Mouse (Mus musculus) stomach, embryonic 15.5 days (tissue): ENCODE measurements at regions not wholly inside any gene's neighbourhood (a gene's known extent, or its start where the extent isn't known, plus 50 kb on each side); places are given as distances from the start of the nearest gene placed in this dataset.

Experiments
- ATAC-seq: fragments of 200-750 bp; cut with Nextera tagmentation; 2 replicates; pipeline ENCODE4 v1.8.0; 2017; ENCODE audit warnings: low read depth, moderate number of reproducible peaks, moderate TSS enrichment; ENCODE audit not compliant: insufficient read depth, low FRiP score
- H3K27ac ChIP-seq: fragments of 300-500 bp; sonication (generic); 2 replicates; pipeline ENCODE4 v1.5.1; 2015; ENCODE audit warnings: mild to moderate bottlenecking, inconsistent platforms
- H3K27me3 ChIP-seq: fragments of 300-500 bp; sonication (generic); replicated peaks from 2 replicates; pipeline ENCODE4 v1.6.1; 2015; ENCODE audit warnings: inconsistent platforms
- H3K36me3 ChIP-seq: fragments of 300-500 bp; sonication (generic); 2 replicates; pipeline ENCODE4 v1.6.1; 2015; ENCODE audit warnings: inconsistent platforms
- H3K4me1 ChIP-seq: fragments of 300-500 bp; sonication (generic); 2 replicates; pipeline ENCODE4 v1.6.1; 2015; ENCODE audit warnings: inconsistent platforms
- H3K4me2 ChIP-seq: fragments of 300-500 bp; sonication (generic); 2 replicates; pipeline ENCODE4 v1.6.1; 2015; ENCODE audit warnings: mild to moderate bottlenecking, inconsistent platforms
- H3K4me3 ChIP-seq: fragments of 300-500 bp; sonication (generic); replicated peaks from 2 replicates; pipeline ENCODE4 v1.5.1; 2015; ENCODE audit warnings: inconsistent platforms
- H3K9ac ChIP-seq: fragments of 300-500 bp; sonication (generic); 2 replicates; pipeline ENCODE4 v1.6.1; 2015; ENCODE audit warnings: inconsistent platforms
- H3K9me3 ChIP-seq: fragments of 300-500 bp; sonication (generic); 2 replicates; pipeline ENCODE4 v1.6.1; 2016; ENCODE audit warnings: inconsistent platforms
- WGBS: fragments of 180-500 bp; shearing (Covaris S2); methylation state at CpG from one replicate; pipeline ENCODE4 v1.1.7; 2015; 5-methylcytosine and 5-hydroxymethylcytosine counted together

- Histone ChIP-seq H3K4me2 (no peak overlapping the region), H3K27me3 (no peaks in the 10 kb centered on the region), H3K36me3 (no peaks in the 10 kb centered on the region), H3K27ac (no peak overlapping the region), H3K9me3 (no peaks in the 10 kb centered on the region), H3K4me3 (no peak overlapping the region), H3K9ac (no peak overlapping the region), H3K4me1 (no peaks in the 10 kb centered on the region)
- no peak for ATAC-seq
- WGBS: 31% methylated on average over 3 of the region's 3 CpGs
Measured at GRCm38 (mm10) chr1:185519811-185520210, 65.2 kb downstream of the Slc30a10 start.

DNA sequence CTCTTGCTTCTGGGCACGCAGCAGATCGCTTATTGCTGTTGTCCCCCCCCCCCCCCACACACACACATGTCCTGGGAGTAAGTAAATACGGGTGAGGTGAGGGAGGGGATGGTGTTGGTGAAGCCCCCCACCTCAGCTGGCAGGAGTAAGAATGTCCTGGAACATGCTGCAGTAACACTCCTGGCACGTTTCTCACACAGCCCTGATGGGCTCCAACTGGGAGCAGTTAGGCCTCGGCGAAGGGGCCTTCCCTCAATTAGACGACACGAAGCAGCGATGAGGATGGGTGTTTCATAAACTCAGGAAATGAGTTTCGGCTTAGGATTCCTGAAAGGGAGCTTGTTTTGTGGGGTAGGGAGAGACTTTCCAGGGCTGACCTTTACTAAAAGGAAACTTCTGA is 69.4 kb downstream of the Slc30a10 start:
- H3K4me2 ChIP-seq: no peak overlapping the region
- no peak overlapping the region for H3K27ac ChIP-seq
- no peak for ATAC-seq
- no peaks in the 10 kb centered on the region for H3K27me3 ChIP-seq
- H3K4me1 ChIP-seq: no peaks in the 10 kb centered on the region
- no peak overlapping the region for H3K9ac ChIP-seq
- H3K9me3 ChIP-seq: no peaks in the 10 kb centered on the region
- no peak overlapping the region for H3K4me3 ChIP-seq
- no peaks in the 10 kb centered on the region for H3K36me3 ChIP-seq
- 64% methylated on average over 10 of the region's 10 CpGs for WGBS

- no peak for ATAC-seq
- WGBS: 96% methylated on average over 5 of the region's 5 CpGs
Measured at GRCm38 (mm10) chr1:185533471-185533870, 78.8 kb downstream of the Slc30a10 start.

DNA sequence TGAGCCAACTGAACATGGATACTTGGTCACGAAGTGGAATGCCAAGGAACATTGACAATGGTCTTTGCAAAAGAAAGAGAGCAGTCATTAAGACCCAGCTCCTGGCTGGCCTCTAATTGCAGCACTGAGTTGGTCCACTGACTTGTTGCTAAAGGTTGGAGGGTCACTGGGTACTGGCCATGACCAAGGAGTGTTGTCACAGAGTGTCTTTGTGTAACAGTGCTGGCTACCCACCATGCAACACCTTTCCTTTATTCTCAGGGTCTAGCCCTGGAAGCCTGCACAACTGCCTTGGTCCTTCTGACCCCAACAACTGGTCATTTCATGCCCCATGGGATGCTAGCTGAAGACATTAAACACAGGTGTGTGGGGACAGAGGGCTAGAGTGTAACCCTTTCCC is 79.5 kb downstream of the Slc30a10 start:
- Histone ChIP-seq H3K4me3 (no peak overlapping the region), H3K27ac (no peak overlapping the region), H3K4me1 (no peaks in the 10 kb centered on the region), H3K9ac (no peak overlapping the region), H3K4me2 (no peak overlapping the region), H3K36me3 (no peaks in the 10 kb centered on the region), H3K9me3 (no peaks in the 10 kb centered on the region), H3K27me3 (no peaks in the 10 kb centered on the region)
- WGBS: 88% methylated on average over 1 of the region's 1 CpGs
- no peak for ATAC-seq

More at GRCm38 (mm10) chr1:185533471-185533870, 78.8 kb downstream of the Slc30a10 start:
- no peaks in the 10 kb centered on the region for H3K27me3 ChIP-seq
- no peak overlapping the region for H3K27ac ChIP-seq
- no peak overlapping the region for H3K4me2 ChIP-seq
- no peak overlapping the region for H3K4me3 ChIP-seq
- H3K9me3 ChIP-seq: no peaks in the 10 kb centered on the region
- H3K4me1 ChIP-seq: no peaks in the 10 kb centered on the region
- no peaks in the 10 kb centered on the region for H3K36me3 ChIP-seq
- H3K9ac ChIP-seq: no peak overlapping the region

DNA sequence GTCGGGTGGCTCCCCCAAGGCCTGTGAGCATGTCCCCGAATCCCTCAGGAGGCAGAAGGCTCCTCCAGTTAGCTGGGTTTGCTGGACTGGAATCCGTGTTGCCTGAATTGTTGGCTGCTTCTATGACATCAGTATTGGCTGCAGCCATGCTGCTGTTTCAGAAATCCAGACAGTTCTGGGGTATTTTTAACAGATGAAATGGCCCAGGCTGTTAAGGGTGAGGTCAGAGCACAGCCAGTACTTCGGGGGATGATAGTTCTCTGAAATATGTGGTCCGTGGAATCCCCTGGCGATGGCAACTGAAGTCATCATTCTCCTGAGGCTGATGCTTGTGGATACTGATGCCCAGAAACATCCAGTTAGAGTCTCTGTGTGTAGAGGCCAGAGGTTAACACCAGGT is 80.7 kb downstream of the Slc30a10 start:
- no peak overlapping the region for H3K4me3 ChIP-seq
- H3K36me3 ChIP-seq: no peaks in the 10 kb centered on the region
- H3K27me3 ChIP-seq: no peaks in the 10 kb centered on the region
- no peaks in the 10 kb centered on the region for H3K9me3 ChIP-seq
- no peak for ATAC-seq
- no peak overlapping the region for H3K9ac ChIP-seq
- H3K27ac ChIP-seq: no peak overlapping the region
- no peaks in the 10 kb centered on the region for H3K4me1 ChIP-seq
- 78% methylated on average over 6 of the region's 6 CpGs for WGBS
- H3K4me2 ChIP-seq: no peak overlapping the region

DNA sequence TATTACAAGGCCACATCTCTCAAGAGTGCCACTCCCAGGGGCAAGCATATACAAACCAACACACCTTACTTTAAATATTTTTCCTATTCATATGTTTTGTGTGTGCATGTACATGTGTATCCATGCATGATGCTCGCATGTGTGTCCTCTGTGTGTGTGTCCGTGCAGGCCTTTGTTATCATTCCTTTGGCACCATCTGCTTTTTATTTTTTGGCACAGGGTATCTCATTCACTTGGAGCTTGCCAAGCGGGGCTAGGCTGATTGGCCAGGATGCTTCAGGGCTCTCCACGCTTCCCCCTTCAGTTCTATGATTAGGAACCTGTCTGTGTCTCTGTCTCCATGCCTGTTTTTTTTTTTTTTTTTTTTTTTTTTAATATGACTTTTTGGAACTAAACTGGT is 82.6 kb downstream of the Slc30a10 start:
- H3K9ac ChIP-seq: no peak overlapping the region
- no peaks in the 10 kb centered on the region for H3K4me1 ChIP-seq
- no peak for ATAC-seq
- no peaks in the 10 kb centered on the region for H3K9me3 ChIP-seq
- H3K27ac ChIP-seq: no peak overlapping the region
- no peaks in the 10 kb centered on the region for H3K27me3 ChIP-seq
- 88% methylated on average over 4 of the region's 4 CpGs for WGBS
- no peaks in the 10 kb centered on the region for H3K36me3 ChIP-seq
- no peak overlapping the region for H3K4me3 ChIP-seq
- no peak overlapping the region for H3K4me2 ChIP-seq

GRCm38 (mm10) chr1:185539458-185539857 is 84.8 kb downstream of the Slc30a10 start:
- Histone ChIP-seq H3K9me3 (no peaks in the 10 kb centered on the region), H3K4me3 (no peak overlapping the region), H3K27ac (no peak overlapping the region), H3K9ac (no peak overlapping the region), H3K4me1 (no peaks in the 10 kb centered on the region), H3K4me2 (no peak overlapping the region), H3K27me3 (no peaks in the 10 kb centered on the region), H3K36me3 (no peaks in the 10 kb centered on the region)
- WGBS: 47% methylated on average over 1 of the region's 1 CpGs
- no peak for ATAC-seq

DNA sequence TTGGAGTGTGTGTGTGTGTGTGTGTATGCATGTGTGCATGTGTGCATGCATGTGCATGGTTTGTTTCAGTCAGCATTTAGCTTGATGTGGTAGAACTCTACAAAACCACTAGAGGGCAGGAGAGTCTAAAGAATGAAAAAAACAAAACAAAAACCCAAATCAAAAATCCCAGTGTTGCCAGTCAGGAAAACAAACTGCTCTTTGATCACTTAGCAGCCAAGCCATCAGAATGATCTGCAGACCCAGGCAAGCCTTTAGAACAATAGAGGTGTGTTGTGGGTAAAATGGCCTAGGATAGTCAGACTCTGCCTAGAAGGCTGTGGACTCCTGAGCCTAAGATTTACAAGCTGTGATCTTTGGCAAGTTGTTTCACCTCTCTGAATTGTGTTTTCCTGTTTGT is 91.7 kb downstream of the Slc30a10 start:
- no peaks in the 10 kb centered on the region for H3K9me3 ChIP-seq
- H3K4me1 ChIP-seq: no peaks in the 10 kb centered on the region
- H3K27me3 ChIP-seq: no peaks in the 10 kb centered on the region
- no peak for ATAC-seq
- H3K9ac ChIP-seq: no peak overlapping the region
- no peaks in the 10 kb centered on the region for H3K36me3 ChIP-seq
- H3K4me3 ChIP-seq: no peak overlapping the region
- no peak overlapping the region for H3K27ac ChIP-seq
- no peak overlapping the region for H3K4me2 ChIP-seq

- no peak for ATAC-seq
Measured at GRCm38 (mm10) chr1:185572761-185573530, 118.3 kb downstream of the Slc30a10 start.

DNA sequence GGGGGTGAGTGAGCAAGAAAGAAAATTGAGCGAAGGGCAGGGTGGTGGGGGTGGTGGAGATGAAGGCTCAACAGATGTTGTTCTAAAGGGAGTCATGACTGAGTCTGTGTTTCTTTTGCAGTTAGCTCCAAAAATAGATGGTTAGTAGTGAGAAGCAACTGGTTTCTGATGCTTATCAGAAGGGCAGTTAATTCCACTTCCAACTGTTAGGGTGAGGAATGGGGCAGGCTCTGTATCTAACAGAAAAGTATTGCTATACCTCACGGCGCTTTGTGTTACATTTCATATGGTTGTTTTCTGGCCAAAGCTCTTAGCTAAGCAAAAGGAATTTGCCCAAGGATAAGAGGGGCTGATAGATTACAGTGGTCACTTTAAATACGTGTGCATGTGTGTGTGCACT is 120.3 kb downstream of the Slc30a10 start:
- no peaks in the 10 kb centered on the region for H3K36me3 ChIP-seq
- H3K4me2 ChIP-seq: no peak overlapping the region
- H3K9me3 ChIP-seq: no peaks in the 10 kb centered on the region
- H3K4me1 ChIP-seq: no peaks in the 10 kb centered on the region
- H3K27me3 ChIP-seq: no peaks in the 10 kb centered on the region
- H3K4me3 ChIP-seq: no peak overlapping the region
- no peak for ATAC-seq
- H3K9ac ChIP-seq: no peak overlapping the region
- WGBS: 58% methylated on average over 4 of the region's 4 CpGs
- H3K27ac ChIP-seq: no peak overlapping the region

More at GRCm38 (mm10) chr1:185572761-185573530, 118.3 kb downstream of the Slc30a10 start:
- Histone ChIP-seq H3K36me3 (no peaks in the 10 kb centered on the region), H3K9ac (no peak overlapping the region), H3K9me3 (no peaks in the 10 kb centered on the region), H3K27me3 (no peaks in the 10 kb centered on the region), H3K4me1 (no peaks in the 10 kb centered on the region), H3K27ac (no peak overlapping the region), H3K4me2 (no peak overlapping the region), H3K4me3 (no peak overlapping the region)
- 52% methylated on average over 9 of the region's 9 CpGs for WGBS

DNA sequence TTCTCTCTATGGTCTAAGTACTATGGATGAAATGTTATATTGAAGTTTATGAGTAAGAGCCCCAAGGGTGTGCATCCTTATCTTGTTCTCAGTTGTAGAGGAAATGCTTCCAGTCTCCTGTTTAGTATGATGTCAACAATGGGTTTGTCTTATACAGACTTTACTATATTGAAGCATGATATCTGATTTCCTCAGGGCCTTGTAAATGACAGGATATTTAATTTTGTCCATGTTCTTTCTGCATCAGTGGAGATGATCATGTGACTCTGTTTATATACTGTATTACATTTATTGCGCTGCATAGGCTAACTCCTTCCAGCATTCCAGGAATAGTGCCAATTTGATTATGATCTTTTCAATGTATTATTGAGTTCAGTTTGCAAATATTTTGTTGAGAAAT is 125.2 kb downstream of the Slc30a10 start:
- no peaks in the 10 kb centered on the region for H3K36me3 ChIP-seq
- H3K9ac ChIP-seq: no peak overlapping the region
- no peak overlapping the region for H3K4me3 ChIP-seq
- no peak for ATAC-seq
- H3K9me3 ChIP-seq: no peaks in the 10 kb centered on the region
- no peak overlapping the region for H3K27ac ChIP-seq
- H3K4me1 ChIP-seq: no peaks in the 10 kb centered on the region
- 75% methylated on average over 1 of the region's 1 CpGs for WGBS
- no peak overlapping the region for H3K4me2 ChIP-seq
- H3K27me3 ChIP-seq: no peaks in the 10 kb centered on the region

DNA sequence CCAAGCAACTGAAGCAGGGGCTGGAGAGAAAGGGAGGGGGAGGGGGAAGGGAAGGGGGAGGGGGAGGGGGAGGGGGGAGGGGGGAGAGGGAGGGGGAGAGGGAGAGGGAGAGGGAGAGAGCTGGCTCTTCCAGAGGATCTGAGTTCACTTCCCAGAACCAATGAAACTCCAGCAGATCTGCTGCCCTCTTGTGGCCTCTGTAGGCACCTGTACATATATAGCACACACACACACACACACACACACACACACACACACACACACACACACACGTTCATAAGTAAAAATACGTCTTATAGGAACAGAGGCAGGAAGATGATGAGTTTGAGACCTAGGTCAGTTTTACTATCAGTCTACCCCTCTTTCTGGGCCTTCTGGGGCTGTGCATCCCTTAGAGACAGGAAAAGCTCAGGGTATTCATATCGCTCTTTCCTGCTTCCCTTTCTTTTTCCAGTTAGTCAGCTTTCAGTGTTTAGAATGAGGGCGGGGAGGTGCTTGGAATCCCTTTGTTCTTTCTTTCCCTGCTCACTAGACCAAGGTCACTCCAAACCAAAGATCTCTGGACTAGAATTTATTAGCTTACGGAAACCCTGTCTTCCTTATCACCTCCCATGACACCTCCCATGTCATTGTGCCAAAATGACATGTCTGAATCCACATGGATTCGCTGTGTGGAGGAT is 130.7 kb downstream of the Slc30a10 start:
- ATAC-seq: no peak
- WGBS: 78% methylated on average over 6 of the region's 6 CpGs
- H3K4me2 ChIP-seq: no peak overlapping the region
- H3K4me1 ChIP-seq: no peaks in the 10 kb centered on the region
- H3K27me3 ChIP-seq: no peaks in the 10 kb centered on the region
- H3K9me3 ChIP-seq: no peaks in the 10 kb centered on the region
- no peak overlapping the region for H3K4me3 ChIP-seq
- no peak overlapping the region for H3K9ac ChIP-seq
- no peak overlapping the region for H3K27ac ChIP-seq
- no peaks in the 10 kb centered on the region for H3K36me3 ChIP-seq
